Mouse (Mus musculus) thymus, adult 2 months (tissue): ENCODE measurements at regions not wholly inside any gene's neighbourhood (a gene's known extent, or its start where the extent isn't known, plus 50 kb on each side); places are given as distances from the start of the nearest gene placed in this dataset.

ENCODE experiments used
- CTCF ChIP-seq: fragments of 200-500 bp; IDR thresholded peaks from 2 replicates; pipeline ENCODE4 v1.5.1; 2012; ENCODE audit warnings: mild to moderate bottlenecking, control low read depth, low read length, moderate library complexity, borderline replicate concordance; ENCODE audit not compliant: control insufficient read depth, poor library complexity, insufficient read depth; ENCODE audit errors: extremely low read depth
- POLR2A ChIP-seq: fragments of 200-500 bp; IDR thresholded peaks from 2 replicates; pipeline ENCODE4 v1.6.1; 2012; ENCODE audit warnings: mild to moderate bottlenecking, low read length, control low read depth, moderate library complexity; ENCODE audit not compliant: control insufficient read depth, poor library complexity, insufficient read depth; ENCODE audit errors: extremely low read depth

- TF ChIP-seq POLR2A = no peak
- no peak for TF ChIP-seq CTCF
Observed at GRCm38 (mm10) chr13:112185116-112185515, 103.1 kb upstream of the Ankrd55 start.
